Mouse (Mus musculus) olfactory bulb, adult 2 months (tissue): ENCODE results near the gene Krt80.

Experiments used
- CTCF ChIP-seq: fragments of 200-500 bp; IDR thresholded peaks from 2 replicates; pipeline ENCODE4 v1.5.1; 2012; ENCODE audit warnings: low read depth, mild to moderate bottlenecking, low read length, moderate library complexity; ENCODE audit not compliant: insufficient read depth
- POLR2A ChIP-seq: fragments of 200-500 bp; IDR thresholded peaks from 2 replicates; pipeline ENCODE4 v1.6.1; 2012; ENCODE audit warnings: mild to moderate bottlenecking, low read depth, low read length, moderate library complexity; ENCODE audit not compliant: insufficient read depth

DNA sequence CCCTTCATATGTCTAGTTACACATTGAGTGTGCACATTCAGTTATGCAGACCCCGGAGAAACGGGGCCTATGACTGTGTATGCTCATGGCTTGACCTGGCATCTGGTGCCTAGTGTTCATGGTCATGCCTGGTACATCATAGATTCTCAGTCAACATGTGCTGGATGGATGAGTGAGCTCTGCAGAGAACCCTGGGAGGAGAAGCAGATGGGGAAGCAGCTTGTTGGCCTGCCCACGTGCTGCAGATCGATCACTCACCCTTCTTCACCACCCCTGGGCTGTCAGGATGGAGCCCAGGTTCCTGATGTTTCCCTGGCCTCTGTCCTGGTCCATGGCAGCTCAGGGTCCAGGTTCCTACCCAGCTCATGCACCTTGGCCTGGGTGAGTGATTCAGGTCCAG, 63.5 kb downstream of the Krt80 start:
- no peak for TF ChIP-seq POLR2A
- TF ChIP-seq CTCF, result no peak
